Mouse (Mus musculus): ENCODE results near the gene Lipt2. TPM values are rescaled to one million over a fixed set of nuclear protein-coding genes. Genes with fewer than 3 reads are reported as not detected.

The Lipt2 gene
- polyA plus RNA-seq, 1 experiment = 11.5 TPM

DNA sequence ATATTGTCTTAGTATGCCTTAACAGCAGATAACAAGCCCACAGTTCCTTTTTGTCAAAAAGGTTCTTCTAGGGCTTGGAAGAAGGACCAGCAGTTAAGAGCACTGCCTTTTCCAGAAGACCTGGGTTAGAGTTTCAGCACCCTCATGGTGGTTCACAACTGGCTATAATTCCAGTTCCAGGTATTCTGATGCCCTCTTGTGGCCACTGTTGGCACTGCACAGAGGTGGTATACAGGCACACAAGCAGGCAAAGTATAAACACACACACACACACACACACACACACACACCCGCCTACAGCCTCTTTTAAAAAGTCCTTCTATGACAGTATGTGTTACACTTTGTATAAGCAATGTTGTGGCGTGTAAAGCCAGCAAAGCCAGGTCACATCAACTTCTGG lies 34.9 kb upstream of the Lipt2 start:
- WGBS = 73% methylated on average over 2 of the region's 2 CpGs
- TF ChIP-seq POLR2A (IDR thresholded peaks at IDR 0.05; ENCODE audit: low read depth, low read length) (no peak), CTCF (IDR thresholded peaks at IDR 0.05; ENCODE audit: extremely low read depth, insufficient read length, insufficient replicate concordance, low read depth, low read length) (peak; percentile 69; the same call in 1 of the 2 replicates)
- Histone ChIP-seq H3K36me3 (ENCODE audit: control insufficient read depth, insufficient read depth, low read length) (no peaks in the 10 kb centered on the region), H3K27me3 (ENCODE audit: control insufficient read depth, insufficient read depth, low read length) (no peaks in the 10 kb centered on the region), H3K4me1 (ENCODE audit: control insufficient read depth, insufficient read depth, insufficient read length, low read length) (peaks cover 13% of the 10 kb centered on the region; the same call in 1 of the 2 replicates), H3K4me3 (ENCODE audit: low read depth, low read length) (no peak overlapping the region), H3K27ac (ENCODE audit: insufficient read depth, low read depth, low read length) (no peak overlapping the region)

DNA sequence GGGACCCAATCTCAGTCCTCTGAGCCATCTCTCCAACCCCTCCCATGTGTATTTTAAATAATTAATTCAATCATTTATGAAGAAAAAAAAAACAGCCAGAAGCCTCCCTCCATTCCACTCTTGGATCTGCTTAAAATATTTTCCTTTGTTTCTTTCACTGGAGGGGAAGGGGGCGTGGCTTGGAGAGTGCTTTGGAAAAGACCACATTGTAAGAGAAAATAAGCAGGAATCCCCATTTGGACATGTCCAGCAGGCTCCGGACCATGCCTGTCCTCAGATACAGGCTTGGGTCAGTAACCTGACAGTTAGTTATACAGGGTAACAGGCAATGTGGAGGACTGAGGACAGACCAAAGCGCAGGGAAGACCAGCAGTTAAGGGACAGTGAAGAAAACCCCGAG lies 33.9 kb upstream of the Lipt2 start:
- Histone ChIP-seq H3K27me3 (ENCODE audit: control insufficient read depth, insufficient read depth, low read length) (no peaks in the 10 kb centered on the region), H3K27ac (ENCODE audit: insufficient read depth, low read depth, low read length) (peak overlapping the region; percentile 20; the same call in 1 of the 2 replicates), H3K4me1 (ENCODE audit: control insufficient read depth, insufficient read depth, insufficient read length, low read length) (peaks cover 13% of the 10 kb centered on the region; the same call in 1 of the 2 replicates), H3K4me3 (ENCODE audit: low read depth, low read length) (no peak overlapping the region), H3K36me3 (ENCODE audit: control insufficient read depth, insufficient read depth, low read length) (no peaks in the 10 kb centered on the region)
- no peak for TF ChIP-seq POLR2A (IDR thresholded peaks at IDR 0.05; ENCODE audit: low read depth, low read length)
- TF ChIP-seq CTCF (IDR thresholded peaks at IDR 0.05; ENCODE audit: extremely low read depth, insufficient read length, insufficient replicate concordance, low read depth, low read length) = no peak
- 54% methylated on average over 4 of the region's 4 CpGs for WGBS

DNA sequence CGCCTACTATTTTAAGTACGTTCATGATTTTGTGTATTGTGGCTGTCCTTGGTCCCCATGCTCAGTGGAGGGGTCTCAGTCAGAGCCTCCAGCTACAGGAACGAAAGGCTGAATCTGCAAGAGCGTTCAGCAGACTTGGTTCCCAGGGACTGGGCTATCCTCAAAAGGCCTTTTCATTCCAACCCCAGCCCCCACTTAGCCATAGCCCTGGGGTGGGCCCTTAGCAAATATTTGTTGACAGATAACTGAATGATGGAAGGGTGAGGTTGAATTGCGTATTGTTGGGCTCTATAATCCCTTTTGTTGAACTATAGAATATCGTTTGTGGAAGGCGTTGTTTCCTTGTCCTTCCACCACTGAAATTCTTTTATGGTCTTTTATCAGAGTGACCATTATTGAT lies 32.6 kb upstream of the Lipt2 start:
- Histone ChIP-seq H3K27ac (ENCODE audit: insufficient read depth, low read depth, low read length) (peak overlapping the region; percentile 63; the same call in 1 of the 2 replicates), H3K27me3 (ENCODE audit: control insufficient read depth, insufficient read depth, low read length) (no peaks in the 10 kb centered on the region), H3K36me3 (ENCODE audit: control insufficient read depth, insufficient read depth, low read length) (no peaks in the 10 kb centered on the region), H3K4me3 (ENCODE audit: low read depth, low read length) (no peak overlapping the region), H3K4me1 (ENCODE audit: control insufficient read depth, insufficient read depth, insufficient read length, low read length) (peaks cover 13% of the 10 kb centered on the region; the same call in 1 of the 2 replicates)
- 41% methylated on average over 7 of the region's 7 CpGs for WGBS
- TF ChIP-seq POLR2A (IDR thresholded peaks at IDR 0.05; ENCODE audit: low read depth, low read length) = no peak

DNA sequence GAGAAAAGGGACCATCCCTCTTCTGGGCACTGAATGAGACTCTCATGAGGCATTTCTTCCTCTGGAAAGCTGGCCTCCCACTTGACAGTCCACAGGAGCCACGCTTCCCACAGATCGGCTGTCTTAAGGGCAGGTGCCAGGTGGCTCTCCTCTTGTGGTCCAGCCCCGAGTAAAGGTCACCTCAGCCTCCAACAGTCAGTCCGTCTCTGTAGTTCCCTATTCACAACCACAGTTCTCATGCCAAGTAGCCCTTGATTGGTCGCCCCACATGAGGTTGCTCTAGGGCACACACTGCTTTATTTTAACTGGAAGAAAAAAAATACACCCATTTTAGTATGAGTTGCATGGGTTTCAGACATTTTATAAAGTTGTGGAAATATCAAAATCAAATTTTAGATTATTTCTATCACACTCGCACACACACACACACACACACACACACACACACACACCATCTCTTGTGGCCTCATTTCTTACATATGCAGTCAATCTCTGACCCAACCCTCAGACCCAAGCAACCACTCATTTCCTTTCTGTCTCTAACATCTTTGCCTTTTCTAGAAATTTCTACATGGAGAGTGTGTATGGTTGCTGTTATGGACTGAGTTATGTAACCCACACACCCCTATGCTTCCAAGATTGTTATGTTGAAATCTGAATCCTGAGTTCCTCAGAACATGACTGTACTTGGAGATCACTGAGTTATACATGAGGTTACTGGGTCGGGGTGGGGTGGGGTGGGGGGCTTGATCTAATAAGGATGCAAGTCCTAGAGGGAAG lies 30.6 kb upstream of the Lipt2 start:
- TF ChIP-seq CTCF (IDR thresholded peaks at IDR 0.05; ENCODE audit: extremely low read depth, insufficient read length, insufficient replicate concordance, low read depth, low read length) (no peak), POLR2A (IDR thresholded peaks at IDR 0.05; ENCODE audit: low read depth, low read length) (no peak)
- Histone ChIP-seq H3K27ac (ENCODE audit: insufficient read depth, low read depth, low read length) (peak overlapping the region; percentile 64), H3K27me3 (ENCODE audit: control insufficient read depth, insufficient read depth, low read length) (no peaks in the 10 kb centered on the region), H3K36me3 (ENCODE audit: control insufficient read depth, insufficient read depth, low read length) (no peaks in the 10 kb centered on the region), H3K4me1 (ENCODE audit: control insufficient read depth, insufficient read depth, insufficient read length, low read length) (peaks cover 13% of the 10 kb centered on the region; the same call in 1 of the 2 replicates), H3K4me3 (ENCODE audit: low read depth, low read length) (no peak overlapping the region)
- 33% methylated on average over 7 of the region's 7 CpGs for WGBS

DNA sequence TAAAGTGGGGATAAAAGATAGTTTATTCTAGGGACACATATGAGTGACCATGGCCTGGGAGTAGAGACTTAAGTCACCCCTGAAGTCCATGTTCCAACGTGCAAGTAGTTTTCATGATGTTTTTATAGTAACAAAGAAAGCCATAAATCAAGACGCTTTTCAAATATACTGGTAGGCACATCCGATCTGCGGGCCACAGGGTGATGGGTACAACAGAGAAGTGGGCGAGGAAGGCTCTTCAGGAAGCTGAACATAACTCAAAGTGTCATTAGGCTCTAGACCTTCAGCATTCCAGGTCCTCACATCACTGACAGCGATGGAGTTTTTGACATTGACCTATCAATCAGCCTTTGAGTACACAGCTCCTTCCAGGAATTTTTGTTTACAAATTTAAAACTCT lies 28.5 kb upstream of the Lipt2 start:
- TF ChIP-seq POLR2A (IDR thresholded peaks at IDR 0.05; ENCODE audit: low read depth, low read length) (no peak), CTCF (IDR thresholded peaks at IDR 0.05; ENCODE audit: extremely low read depth, insufficient read length, insufficient replicate concordance, low read depth, low read length) (no peak)
- no peaks in the 10 kb centered on the region for H3K27me3 ChIP-seq (ENCODE audit: control insufficient read depth, insufficient read depth, low read length)
- H3K36me3 ChIP-seq (ENCODE audit: control insufficient read depth, insufficient read depth, low read length) = no peaks in the 10 kb centered on the region
- H3K4me3 ChIP-seq (ENCODE audit: low read depth, low read length) = no peak overlapping the region
- WGBS = 60% methylated on average over 6 of the region's 6 CpGs
- H3K4me1 ChIP-seq (ENCODE audit: control insufficient read depth, insufficient read depth, insufficient read length, low read length) = peaks cover 13% of the 10 kb centered on the region; the same call in 1 of the 2 replicates
- H3K27ac ChIP-seq (ENCODE audit: insufficient read depth, low read depth, low read length) = no peak overlapping the region

DNA sequence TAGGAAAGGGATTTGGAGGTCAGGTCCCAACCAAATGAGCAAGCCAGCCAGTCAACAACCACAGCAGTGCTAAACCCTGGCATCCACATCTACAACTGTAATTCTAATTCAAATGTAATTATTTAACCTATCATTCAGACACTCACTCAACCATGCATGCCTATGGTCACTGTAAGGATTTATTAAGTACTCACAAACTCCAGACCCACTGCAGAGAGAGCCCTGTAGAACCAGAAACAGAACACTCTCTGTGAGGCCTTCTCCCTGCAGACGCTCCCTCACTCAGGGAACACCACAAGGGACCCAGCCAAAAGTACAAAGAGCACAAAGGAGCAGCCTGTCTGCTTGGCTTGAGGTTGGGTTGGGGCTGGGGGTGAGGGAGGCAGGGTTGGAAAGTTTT lies 26.7 kb upstream of the Lipt2 start:
- peak overlapping the region; percentile 21; the same call in 1 of the 2 replicates for H3K27ac ChIP-seq (ENCODE audit: insufficient read depth, low read depth, low read length)
- H3K4me3 ChIP-seq (ENCODE audit: low read depth, low read length) = no peak overlapping the region
- no peaks in the 10 kb centered on the region for H3K36me3 ChIP-seq (ENCODE audit: control insufficient read depth, insufficient read depth, low read length)
- WGBS = 37% methylated on average over 1 of the region's 1 CpGs
- H3K4me1 ChIP-seq (ENCODE audit: control insufficient read depth, insufficient read depth, insufficient read length, low read length) = peaks cover 10% of the 10 kb centered on the region; the same call in 1 of the 2 replicates
- TF ChIP-seq CTCF (IDR thresholded peaks at IDR 0.05; ENCODE audit: extremely low read depth, insufficient read length, insufficient replicate concordance, low read depth, low read length) (no peak), POLR2A (IDR thresholded peaks at IDR 0.05; ENCODE audit: low read depth, low read length) (no peak)
- no peaks in the 10 kb centered on the region for H3K27me3 ChIP-seq (ENCODE audit: control insufficient read depth, insufficient read depth, low read length)

DNA sequence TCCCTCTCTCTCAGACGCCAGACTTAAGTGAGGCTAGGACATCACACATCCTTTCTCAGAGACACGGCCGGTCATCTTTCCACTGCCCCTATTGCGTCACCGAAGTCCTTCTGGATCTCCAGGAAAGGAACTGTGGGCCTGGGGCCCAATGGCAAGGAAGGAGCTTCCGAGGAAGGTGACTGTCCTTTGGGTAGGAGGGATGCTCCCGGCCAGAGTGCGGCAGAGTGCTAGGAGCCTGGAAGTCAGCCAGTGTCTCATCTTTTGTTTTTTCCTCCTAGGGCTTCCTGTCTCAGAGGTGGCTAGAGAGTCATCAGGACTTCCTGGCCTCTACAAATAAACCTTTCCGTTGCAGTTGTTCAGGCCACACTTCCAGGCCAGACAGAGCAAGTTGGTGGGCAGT lies 22.0 kb upstream of the Lipt2 start:
- no peak overlapping the region for H3K27ac ChIP-seq (ENCODE audit: insufficient read depth, low read depth, low read length)
- H3K4me1 ChIP-seq (ENCODE audit: control insufficient read depth, insufficient read depth, insufficient read length, low read length) = no peaks in the 10 kb centered on the region; the same call in 1 of the 2 replicates
- H3K27me3 ChIP-seq (ENCODE audit: control insufficient read depth, insufficient read depth, low read length) = no peaks in the 10 kb centered on the region
- H3K36me3 ChIP-seq (ENCODE audit: control insufficient read depth, insufficient read depth, low read length) = no peaks in the 10 kb centered on the region
- H3K4me3 ChIP-seq (ENCODE audit: low read depth, low read length) = no peak overlapping the region
- TF ChIP-seq CTCF (IDR thresholded peaks at IDR 0.05; ENCODE audit: extremely low read depth, insufficient read length, insufficient replicate concordance, low read depth, low read length) (no peak), POLR2A (IDR thresholded peaks at IDR 0.05; ENCODE audit: low read depth, low read length) (no peak)
- 69% methylated on average over 9 of the region's 9 CpGs for WGBS

Data from small intestine, adult 2 months (tissue).